8 mouse cellular contexts compared by ENCODE assay signal in the genomic region with DNA sequence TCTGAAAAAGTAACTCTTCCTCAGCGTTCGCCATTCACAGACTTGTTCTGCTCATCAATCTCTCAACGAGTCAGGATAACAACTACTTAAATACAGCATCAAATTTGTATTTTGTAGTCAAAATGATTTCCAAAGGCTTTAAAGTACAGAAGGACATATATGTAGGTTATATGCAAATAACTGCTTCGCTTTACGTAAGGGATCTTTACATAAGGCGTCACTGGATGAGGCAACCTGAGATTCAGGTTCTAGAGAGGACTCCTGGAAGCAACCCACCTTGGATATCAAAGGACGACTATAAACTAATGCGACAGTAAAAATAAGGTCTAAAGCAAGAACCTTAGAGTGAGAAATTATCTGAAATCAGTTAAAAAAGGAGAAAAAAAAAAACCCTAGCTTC. TPM values are rescaled to one million over a fixed set of nuclear protein-coding genes. Genes with fewer than 3 reads are reported as not detected.
DNase-seq lines count a peak whose midpoint lies in the region; ATAC-seq and TF ChIP-seq lines count a peak whose summit lies in the region.

No protein-coding gene starts in this region.

- no peaks in the 10 kb centered on the region for H3K36me3 ChIP-seq in heart, embryonic 14.5 days (ENCODE audit: control insufficient read depth, insufficient read depth, low read length)
- no peaks in the 10 kb centered on the region for H3K36me3 ChIP-seq in forebrain, embryonic 16.5 days (ENCODE audit: control insufficient read depth, insufficient read depth)
- no peaks in the 10 kb centered on the region for H3K36me3 ChIP-seq in liver, postnatal 0 days (replicated peaks; ENCODE audit: insufficient read depth, low read length)

- H3K4me3 ChIP-seq in heart, embryonic 14.5 days (ENCODE audit: control insufficient read depth in 1 of 2, insufficient read depth in 1 of 2, low read depth in 1 of 2, low read length in 2 of 2): peak overlapping the region in 1 of 2 experiments; percentile 79; a peak in 2 of 4 replicates
- peak overlapping the region; percentile 41 for H3K4me3 ChIP-seq in brown adipose tissue, adult 24 weeks (ENCODE audit: insufficient read depth, low read depth, low read length)
- peak overlapping the region; percentile 76 for H3K4me3 ChIP-seq in forebrain, embryonic 16.5 days (replicated peaks; ENCODE audit: low read length)
- no peak overlapping the region for H3K4me3 ChIP-seq in liver, postnatal 0 days (ENCODE audit: low read depth, low read length)

- H3K27me3 ChIP-seq in heart, embryonic 14.5 days (ENCODE audit: control insufficient read depth, insufficient read depth, low read length): no peaks in the 10 kb centered on the region
- H3K27me3 ChIP-seq in forebrain, embryonic 16.5 days (replicated peaks; ENCODE audit: control insufficient read depth, insufficient read depth, low read length): peaks cover 5% of the 10 kb centered on the region; the same call in 1 of the 2 replicates
- H3K27me3 ChIP-seq in liver, postnatal 0 days (ENCODE audit: insufficient read depth, low read length): 0 out of 2 replicates have a peak, but pooled peaks cover 13% of the 10 kb centered on the region

- no peak for DNase-seq in heart, postnatal 36 days
- DNase-seq in liver, postnatal 0 days: no peak
- DNase-seq in natural killer cell, adult 2 months (ENCODE audit: low spot score in 2 of 2): no peak
- no peak for DNase-seq in cerebellum, postnatal 4 days (ENCODE audit: low spot score in 2 of 2)

- intact Hi-C loops in heart, postnatal 36 days (cut with DNase I): no loop called here

- peaks cover 0 to 11% of the 10 kb centered on the region in 2 experiments; a peak in 2 of 4 replicates for H3K4me1 ChIP-seq in heart, embryonic 14.5 days (ENCODE audit: control insufficient read depth in 2 of 2, insufficient read depth in 2 of 2, low read length in 2 of 2)
- peaks cover 10% of the 10 kb centered on the region for H3K4me1 ChIP-seq in brown adipose tissue, adult 24 weeks (ENCODE audit: control insufficient read depth, insufficient read depth, insufficient read length, low read length)
- peaks cover 18% of the 10 kb centered on the region for H3K4me1 ChIP-seq in forebrain, embryonic 16.5 days (replicated peaks; ENCODE audit: control insufficient read depth, insufficient read depth, low read length)
- no peaks in the 10 kb centered on the region; the same call in none of the 2 replicates for H3K4me1 ChIP-seq in liver, postnatal 0 days (ENCODE audit: insufficient read depth)

- 68% methylated on average over 8 of the region's 8 CpGs for WGBS in heart, embryonic 14.5 days
- WGBS in forebrain, embryonic 16.5 days: 71% methylated on average over 8 of the region's 8 CpGs
- WGBS in liver, postnatal 0 days (ENCODE audit: insufficient replicate concordance): 69% methylated on average over 8 of the region's 8 CpGs

- peak overlapping the region; percentile 85 for H3K9ac ChIP-seq in heart, embryonic 14.5 days (ENCODE audit: low read length)
- H3K9ac ChIP-seq in forebrain, embryonic 16.5 days (replicated peaks; ENCODE audit: low read depth, low read length): 0 out of 2 replicates have a peak overlapping the region, but pooled peaks have one; percentile 17
- H3K9ac ChIP-seq in liver, postnatal 0 days (replicated peaks): no peak overlapping the region

- no peak for TF ChIP-seq CTCF in liver, postnatal 0 days (IDR thresholded peaks at IDR 0.05; ENCODE audit: low read depth)

- H3K4me2 ChIP-seq in heart, embryonic 14.5 days (ENCODE audit: low read length): peak overlapping the region; percentile 88
- H3K4me2 ChIP-seq in forebrain, embryonic 16.5 days (ENCODE audit: low read length): peak overlapping the region; percentile 94
- peak overlapping the region; percentile 83 for H3K4me2 ChIP-seq in liver, postnatal 0 days (ENCODE audit: low read depth, low read length)

- H3K27ac ChIP-seq in heart, embryonic 14.5 days (replicated peaks in 1 of 2; ENCODE audit: control insufficient read depth in 1 of 2, insufficient read depth in 1 of 2, low read depth in 2 of 2, low read length in 2 of 2): no peak overlapping the region
- no peak overlapping the region for H3K27ac ChIP-seq in brown adipose tissue, adult 24 weeks (replicated peaks; ENCODE audit: low read depth, low read length)
- no peak overlapping the region for H3K27ac ChIP-seq in forebrain, embryonic 16.5 days (ENCODE audit: low read length)
- H3K27ac ChIP-seq in liver, postnatal 0 days (ENCODE audit: low read depth): no peak overlapping the region

- ATAC-seq in heart, embryonic 14.5 days (ENCODE audit: insufficient number of reproducible peaks, insufficient read depth, low FRiP score, low read depth): no peak
- no peak for ATAC-seq in forebrain, embryonic 16.5 days
- ATAC-seq in liver, postnatal 0 days: no peak
- no peak for ATAC-seq in inflammation-experienced regulatory T-cells, adult 6 months

- no peak for TF ChIP-seq EP300 in liver, postnatal 0 days (IDR thresholded peaks at IDR 0.05; ENCODE audit: low read depth)

- H3K9me3 ChIP-seq in heart, embryonic 14.5 days (ENCODE audit: control insufficient read depth, low read length): no peaks in the 10 kb centered on the region
- no peaks in the 10 kb centered on the region for H3K9me3 ChIP-seq in forebrain, embryonic 16.5 days (ENCODE audit: control insufficient read depth, low read length)
- no peaks in the 10 kb centered on the region for H3K9me3 ChIP-seq in liver, postnatal 0 days (ENCODE audit: low read length)

RNA-seq across cellular contexts. Expression of a gene that starts 1.5 kb away (rescaled TPM):
- polyA plus RNA-seq in heart, embryonic 14.5 days (2014; fragmentation: Nextera tagmentation; extraction: Ambion mirVana): 10.4 and 10.9 TPM in 2 replicates
- 1 to 10 TPM; 8.3 to 9.6 TPM for total RNA-seq in heart, postnatal 36 days (2021)
- polyA plus RNA-seq in brown adipose tissue, adult 24 weeks (2012; ENCODE audit: insufficient read depth, insufficient read length, missing spikeins): 4.4 and 6.7 TPM in 2 replicates
- polyA plus RNA-seq in forebrain, embryonic 16.5 days (2015; fragmentation: Nextera tagmentation; extraction: Ambion mirVana): 8.2 and 8.3 TPM in 2 replicates
- polyA plus RNA-seq in liver, postnatal 0 days (2015; fragmentation: Nextera tagmentation; extraction: Ambion mirVana): 1.6 and 1.7 TPM in 2 replicates
- polyA plus RNA-seq in inflammation-experienced regulatory T-cells, adult 6 months (2017; shearing (Covaris generic)): under 1 TPM; 0.15 to 0.91 (median 0.59) TPM

RNA-seq across cellular contexts. Expression of a gene that starts 37.3 kb away (rescaled TPM):
- polyA plus RNA-seq in heart, embryonic 14.5 days (2014; fragmentation: Nextera tagmentation; extraction: Ambion mirVana): 31.3 and 33.5 TPM in 2 replicates
- 10 to 100 TPM; 23.7 to 27.0 TPM for total RNA-seq in heart, postnatal 36 days (2021)
- polyA plus RNA-seq in brown adipose tissue, adult 24 weeks (2012; ENCODE audit: insufficient read depth, insufficient read length, missing spikeins): 23.5 and 25.0 TPM in 2 replicates
- polyA plus RNA-seq in forebrain, embryonic 16.5 days (2015; fragmentation: Nextera tagmentation; extraction: Ambion mirVana): 93.1 and 95.6 TPM in 2 replicates
- 12.6 and 13.4 TPM in 2 replicates for polyA plus RNA-seq in liver, postnatal 0 days (2015; fragmentation: Nextera tagmentation; extraction: Ambion mirVana)
- polyA plus RNA-seq in inflammation-experienced regulatory T-cells, adult 6 months (2017; shearing (Covaris generic)): 10 to 100 TPM; 41.1 to 56.1 (median 46.3) TPM
